Mouse (Mus musculus): ENCODE data around the gene Ccdc155. TPM values are rescaled to one million over a fixed set of nuclear protein-coding genes. Genes with fewer than 3 reads are reported as not detected.

Gene Ccdc155
- polyA plus RNA-seq, 1 experiment = not detected

DNA sequence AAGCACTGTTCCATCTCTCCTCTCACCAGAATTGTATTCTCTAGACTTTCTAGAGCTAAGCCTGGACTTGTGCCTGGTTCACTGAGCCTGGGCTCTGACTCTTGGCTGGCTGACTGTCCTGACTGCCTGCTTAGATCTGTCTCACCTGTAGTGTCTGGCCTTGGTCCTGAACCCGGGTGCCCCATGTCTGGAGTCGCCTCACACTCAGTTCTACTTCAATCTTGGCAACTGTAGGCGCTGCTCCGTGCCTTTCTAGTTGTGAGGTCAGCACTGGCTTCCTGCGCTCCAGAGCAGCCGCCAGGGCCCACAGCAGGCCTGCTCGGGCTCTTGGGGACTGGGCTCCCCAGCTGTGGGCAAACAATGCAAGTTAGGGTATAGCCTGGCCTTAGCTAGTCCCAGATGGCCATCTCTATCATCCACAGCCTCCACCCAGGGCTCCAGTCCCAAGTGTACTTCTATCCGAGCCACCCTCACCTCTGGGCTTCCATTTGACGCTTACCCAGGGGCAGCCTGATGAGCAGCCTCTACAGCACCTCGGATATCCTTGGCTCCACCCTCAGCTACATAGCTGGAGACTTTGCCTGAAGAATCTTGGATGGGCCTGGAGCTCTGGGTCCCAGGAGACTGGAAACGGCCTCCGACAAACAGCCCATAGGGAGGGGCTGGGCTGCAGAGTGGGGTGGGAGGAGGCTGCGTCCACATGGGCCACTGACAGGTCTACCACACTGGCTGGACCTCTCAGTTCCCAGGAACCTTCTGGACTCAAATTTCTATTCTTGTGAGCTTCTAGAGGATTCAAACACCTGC lies 60.1 kb downstream of the Ccdc155 start:
- no peaks in the 10 kb centered on the region for H3K36me3 ChIP-seq (ENCODE audit: control insufficient read depth, insufficient read depth)
- H3K79me2 ChIP-seq (ENCODE audit: control insufficient read depth, insufficient read depth) = no peaks in the 10 kb centered on the region
- no peak overlapping the region for H3ac ChIP-seq (ENCODE audit: control insufficient read depth, insufficient read length, low read depth)
- no peaks in the 10 kb centered on the region for H3K27me3 ChIP-seq (ENCODE audit: control insufficient read depth, insufficient read depth, insufficient read length)
- H3K4me3 ChIP-seq (ENCODE audit: insufficient read depth, poor library complexity, severe bottlenecking) = no peak overlapping the region
- H3K79me3 ChIP-seq (ENCODE audit: low read depth) = no peaks in the 10 kb centered on the region
- TF ChIP-seq MAX (IDR thresholded peaks at IDR 0.05) (no peak), FOSL1 (IDR thresholded peaks at IDR 0.05; ENCODE audit: insufficient read depth, low read length, poor library complexity, severe bottlenecking) (no peak), CEBPB (IDR thresholded peaks at IDR 0.05; ENCODE audit: low read depth) (no peak), MYOG (IDR thresholded peaks at IDR 0.05; ENCODE audit: control insufficient read depth, extremely low read depth, insufficient read length) (no peak), CTCF (IDR thresholded peaks at IDR 0.05; ENCODE audit: control insufficient read depth, insufficient read depth, insufficient read length) (no peak), MYOD1 (IDR thresholded peaks at IDR 0.05; ENCODE audit: control insufficient read depth, insufficient read length, low read depth) (no peak), USF1 (IDR thresholded peaks at IDR 0.05; ENCODE audit: low read depth) (no peak)

DNA sequence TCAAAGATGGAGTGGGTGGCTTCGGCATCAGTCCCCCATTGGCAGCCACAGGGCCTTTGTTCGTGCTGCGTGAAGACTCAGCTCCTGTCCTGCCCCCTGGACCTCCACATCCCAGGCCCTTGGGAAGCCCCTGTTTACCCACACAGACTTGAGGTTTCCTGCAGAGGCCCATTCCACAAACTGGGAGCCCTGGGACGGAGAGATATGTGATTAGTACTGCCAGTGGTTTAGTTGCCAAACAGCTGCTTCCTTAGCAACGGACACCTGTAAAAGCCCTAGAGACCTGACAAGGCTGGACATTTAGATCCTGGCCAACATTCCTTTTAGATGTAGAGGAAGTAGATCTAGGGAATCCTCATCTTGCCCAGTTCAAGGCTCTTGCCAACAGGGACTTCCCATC lies 62.8 kb downstream of the Ccdc155 start:
- Histone ChIP-seq H3K4me3 (ENCODE audit: insufficient read depth, poor library complexity, severe bottlenecking) (no peak overlapping the region), H3K27me3 (ENCODE audit: control insufficient read depth, insufficient read depth, insufficient read length) (no peaks in the 10 kb centered on the region), H3K79me2 (ENCODE audit: control insufficient read depth, insufficient read depth) (no peaks in the 10 kb centered on the region), H3K36me3 (ENCODE audit: control insufficient read depth, insufficient read depth) (no peaks in the 10 kb centered on the region), H3K79me3 (ENCODE audit: low read depth) (no peaks in the 10 kb centered on the region), H3ac (ENCODE audit: control insufficient read depth, insufficient read length, low read depth) (no peak overlapping the region)
- TF ChIP-seq USF1 (IDR thresholded peaks at IDR 0.05; ENCODE audit: low read depth) (no peak), CEBPB (IDR thresholded peaks at IDR 0.05; ENCODE audit: low read depth) (no peak), MYOD1 (IDR thresholded peaks at IDR 0.05; ENCODE audit: control insufficient read depth, insufficient read length, low read depth) (no peak), CTCF (IDR thresholded peaks at IDR 0.05; ENCODE audit: control insufficient read depth, insufficient read depth, insufficient read length) (no peak), MYOG (IDR thresholded peaks at IDR 0.05; ENCODE audit: control insufficient read depth, extremely low read depth, insufficient read length) (no peak), FOSL1 (IDR thresholded peaks at IDR 0.05; ENCODE audit: insufficient read depth, low read length, poor library complexity, severe bottlenecking) (no peak), MAX (IDR thresholded peaks at IDR 0.05) (no peak)

GRCm38 (mm10) chr7:45141319-45141718 lies 63.4 kb downstream of the Ccdc155 start:
- Histone ChIP-seq H3ac (ENCODE audit: control insufficient read depth, insufficient read length, low read depth) (no peak overlapping the region), H3K79me2 (ENCODE audit: control insufficient read depth, insufficient read depth) (no peaks in the 10 kb centered on the region), H3K4me3 (ENCODE audit: insufficient read depth, poor library complexity, severe bottlenecking) (no peak overlapping the region), H3K79me3 (ENCODE audit: low read depth) (no peaks in the 10 kb centered on the region), H3K27me3 (ENCODE audit: control insufficient read depth, insufficient read depth, insufficient read length) (no peaks in the 10 kb centered on the region), H3K36me3 (ENCODE audit: control insufficient read depth, insufficient read depth) (no peaks in the 10 kb centered on the region)
- TF ChIP-seq USF1 (IDR thresholded peaks at IDR 0.05; ENCODE audit: low read depth) (no peak), MYOD1 (IDR thresholded peaks at IDR 0.05; ENCODE audit: control insufficient read depth, insufficient read length, low read depth) (no peak), MAX (IDR thresholded peaks at IDR 0.05) (no peak), FOSL1 (IDR thresholded peaks at IDR 0.05; ENCODE audit: insufficient read depth, low read length, poor library complexity, severe bottlenecking) (no peak), MYOG (IDR thresholded peaks at IDR 0.05; ENCODE audit: control insufficient read depth, extremely low read depth, insufficient read length) (no peak), CTCF (IDR thresholded peaks at IDR 0.05; ENCODE audit: control insufficient read depth, insufficient read depth, insufficient read length) (no peak), CEBPB (IDR thresholded peaks at IDR 0.05; ENCODE audit: low read depth) (no peak)

GRCm38 (mm10) chr7:45139904-45140723 lies 64.6 kb downstream of the Ccdc155 start:
- no peak overlapping the region for H3K4me3 ChIP-seq (ENCODE audit: insufficient read depth, poor library complexity, severe bottlenecking)
- TF ChIP-seq MYOD1 (IDR thresholded peaks at IDR 0.05; ENCODE audit: control insufficient read depth, insufficient read length, low read depth) (no peak), MAX (IDR thresholded peaks at IDR 0.05) (no peak), CEBPB (IDR thresholded peaks at IDR 0.05; ENCODE audit: low read depth) (no peak), USF1 (IDR thresholded peaks at IDR 0.05; ENCODE audit: low read depth) (no peak), MYOG (IDR thresholded peaks at IDR 0.05; ENCODE audit: control insufficient read depth, extremely low read depth, insufficient read length) (no peak), CTCF (IDR thresholded peaks at IDR 0.05; ENCODE audit: control insufficient read depth, insufficient read depth, insufficient read length) (no peak)
- H3K79me3 ChIP-seq (ENCODE audit: low read depth) = no peaks in the 10 kb centered on the region

DNA sequence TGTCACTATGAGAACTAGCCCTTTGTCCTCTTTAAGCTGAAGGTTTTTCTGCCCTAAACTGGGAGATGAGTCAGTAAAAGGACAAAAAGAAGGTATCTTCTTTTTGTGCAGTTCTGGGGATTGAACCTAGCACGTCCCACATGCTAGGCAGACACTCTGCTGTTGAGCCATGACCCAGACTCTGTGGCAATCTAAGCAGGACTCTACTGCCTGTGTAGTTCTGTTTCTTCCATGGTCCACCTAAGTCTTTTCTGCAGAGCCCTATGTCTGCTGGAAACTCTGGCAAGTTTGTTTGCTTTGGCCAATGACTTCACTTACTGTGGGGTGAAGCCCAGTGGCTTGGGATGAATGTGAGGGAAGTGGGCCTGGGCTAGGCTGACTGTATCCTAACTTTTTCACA lies 66.3 kb downstream of the Ccdc155 start:
- Histone ChIP-seq H3ac (ENCODE audit: control insufficient read depth, insufficient read length, low read depth) (no peak overlapping the region), H3K27me3 (ENCODE audit: control insufficient read depth, insufficient read depth, insufficient read length) (no peaks in the 10 kb centered on the region), H3K79me2 (ENCODE audit: control insufficient read depth, insufficient read depth) (no peaks in the 10 kb centered on the region), H3K79me3 (ENCODE audit: low read depth) (no peaks in the 10 kb centered on the region), H3K4me3 (ENCODE audit: insufficient read depth, poor library complexity, severe bottlenecking) (no peak overlapping the region), H3K36me3 (ENCODE audit: control insufficient read depth, insufficient read depth) (no peaks in the 10 kb centered on the region)
- TF ChIP-seq MYOG (IDR thresholded peaks at IDR 0.05; ENCODE audit: control insufficient read depth, extremely low read depth, insufficient read length) = no peak
- TF ChIP-seq MAX (IDR thresholded peaks at IDR 0.05) = no peak
- no peak for TF ChIP-seq USF1 (IDR thresholded peaks at IDR 0.05; ENCODE audit: low read depth)
- no peak for TF ChIP-seq CEBPB (IDR thresholded peaks at IDR 0.05; ENCODE audit: low read depth)
- no peak for TF ChIP-seq MYOD1 (IDR thresholded peaks at IDR 0.05; ENCODE audit: control insufficient read depth, insufficient read length, low read depth)
- TF ChIP-seq CTCF (IDR thresholded peaks at IDR 0.05; ENCODE audit: control insufficient read depth, insufficient read depth, insufficient read length) = no peak
- TF ChIP-seq FOSL1 (IDR thresholded peaks at IDR 0.05; ENCODE audit: insufficient read depth, low read length, poor library complexity, severe bottlenecking) = no peak

More at GRCm38 (mm10) chr7:45139904-45140723, 64.6 kb downstream of the Ccdc155 start:
- Histone ChIP-seq H3K27me3 (ENCODE audit: control insufficient read depth, insufficient read depth, insufficient read length) (no peaks in the 10 kb centered on the region), H3K79me2 (ENCODE audit: control insufficient read depth, insufficient read depth) (no peaks in the 10 kb centered on the region), H3K36me3 (ENCODE audit: control insufficient read depth, insufficient read depth) (no peaks in the 10 kb centered on the region), H3ac (ENCODE audit: control insufficient read depth, insufficient read length, low read depth) (no peak overlapping the region)

All from C2C12 (cell line).